Mouse (Mus musculus) inflammation-experienced regulatory T-cells, adult 6 months (primary cell): ENCODE data around the gene Pkp1. TPM values are rescaled to one million over a fixed set of nuclear protein-coding genes. Genes with fewer than 3 reads are reported as not detected.

Source experiments
- ATAC-seq: one replicate; pipeline ENCODE4 v1.8.0; 2017
- polyA plus RNA-seq, 3 experiments: library from polyadenylated mRNA; unstranded; fragments of 100-300 nt; shearing (Covaris generic); gene quantifications; one replicate each; pipeline ENCODE4 v1.2.1; 2017

Pkp1 gene
- polyA plus RNA-seq, 3 experiments from 2014 or later: not detected

GRCm38 (mm10) chr1:135855344-135855687, 63.7 kb downstream of the Pkp1 start:
- ATAC-seq: no peak

DNA sequence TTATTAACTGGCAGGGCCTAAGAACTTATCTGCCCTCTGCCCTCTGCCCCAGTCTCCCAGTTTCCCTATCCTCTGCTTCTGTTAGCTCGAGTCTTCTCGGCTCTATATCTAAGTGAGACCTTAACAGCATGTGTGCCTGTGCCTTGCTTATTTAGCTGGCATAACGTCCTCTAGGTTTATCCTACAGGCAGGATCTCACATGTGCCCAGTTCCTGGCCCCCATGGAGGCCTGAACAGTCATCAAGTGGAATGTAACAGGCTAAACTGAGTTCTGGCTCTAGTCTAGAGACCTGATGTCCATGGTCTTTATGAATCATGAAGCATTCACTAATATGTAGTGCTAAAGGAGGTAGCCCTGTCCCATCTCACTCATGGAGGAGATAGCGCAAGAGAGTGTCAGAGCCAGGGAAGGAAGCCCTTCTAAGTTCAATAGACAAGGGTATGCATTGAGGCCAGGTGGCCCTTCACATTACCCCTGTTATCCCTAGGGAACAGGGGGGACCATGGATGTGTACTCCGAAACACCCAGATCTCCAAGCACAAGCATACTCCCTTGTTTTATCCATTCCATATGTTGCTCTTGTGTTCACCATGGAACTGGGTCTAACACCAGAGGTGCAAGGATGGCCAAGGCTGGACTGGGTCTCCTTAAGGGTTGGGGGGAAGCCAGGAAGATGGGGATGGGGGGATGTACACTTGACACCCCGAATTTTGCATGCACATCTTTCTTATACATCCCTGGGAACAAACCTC, 64.2 kb downstream of the Pkp1 start:
- no peak for ATAC-seq

GRCm38 (mm10) chr1:135853200-135853599, 65.8 kb downstream of the Pkp1 start:
- no peak for ATAC-seq

- no peak for ATAC-seq
Measured at GRCm38 (mm10) chr1:135852044-135852756, 66.8 kb downstream of the Pkp1 start.

DNA sequence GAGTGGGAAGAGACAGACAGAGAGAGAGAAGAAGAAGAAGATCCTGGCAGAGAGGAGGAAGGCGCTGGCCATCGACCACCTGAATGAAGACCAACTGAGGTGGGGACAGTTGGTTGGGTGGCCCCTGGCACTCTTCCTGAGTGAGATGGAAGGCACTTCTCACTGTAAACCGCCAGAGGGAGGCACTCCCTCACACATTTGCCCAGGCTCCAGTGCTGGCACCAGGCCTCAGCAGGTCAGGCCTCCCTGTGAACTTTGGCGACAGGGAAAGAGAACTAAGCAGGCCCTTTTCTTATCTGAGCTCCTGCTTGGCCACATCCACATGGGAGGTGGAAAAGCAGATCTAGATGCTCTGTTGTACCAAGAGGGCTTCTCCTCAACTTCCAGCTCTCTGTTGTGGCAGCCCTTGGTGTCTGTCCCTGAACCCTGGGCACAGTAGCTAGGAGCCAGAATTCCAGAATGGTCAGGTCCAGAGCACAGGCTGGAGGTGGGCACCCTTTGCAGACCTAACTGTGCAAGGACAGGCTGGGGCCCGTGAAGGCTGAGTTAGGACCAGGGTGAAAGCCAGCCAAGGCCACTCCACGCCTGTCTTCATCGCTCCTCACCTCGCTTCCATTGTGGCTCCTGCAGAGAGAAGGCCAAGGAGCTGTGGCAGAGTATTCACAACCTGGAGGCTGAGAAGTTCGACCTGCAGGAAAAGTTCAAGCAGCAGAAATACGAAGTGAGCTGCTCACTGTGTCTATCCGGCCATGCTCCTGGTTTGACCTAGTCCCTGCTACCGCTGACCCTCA, 68.1 kb downstream of the Pkp1 start:
- ATAC-seq: no peak

- ATAC-seq: no peak
Measured at GRCm38 (mm10) chr1:135847611-135848351, 71.2 kb downstream of the Pkp1 start.

- no peak for ATAC-seq
Measured at GRCm38 (mm10) chr1:135847139-135847562, 71.9 kb downstream of the Pkp1 start.

DNA sequence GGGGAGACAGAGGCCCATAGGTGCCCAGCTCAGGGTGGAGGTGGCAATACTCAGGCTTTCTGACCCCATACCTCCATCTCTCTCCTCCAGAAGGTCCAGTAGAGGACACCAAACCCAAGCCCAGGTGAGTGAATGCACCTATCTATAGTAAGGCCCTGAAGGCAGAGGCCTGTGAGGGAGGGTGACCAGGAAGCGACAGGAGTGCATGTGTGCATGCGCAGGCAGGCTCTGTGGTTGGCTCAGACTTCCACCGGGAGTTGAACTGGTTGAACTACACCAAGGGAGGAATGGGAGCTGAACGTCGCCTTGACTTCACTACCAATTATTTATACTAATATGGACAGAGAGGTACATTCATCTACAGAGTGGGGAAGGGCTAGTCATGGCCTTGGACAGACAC, 72.4 kb downstream of the Pkp1 start:
- ATAC-seq: no peak

DNA sequence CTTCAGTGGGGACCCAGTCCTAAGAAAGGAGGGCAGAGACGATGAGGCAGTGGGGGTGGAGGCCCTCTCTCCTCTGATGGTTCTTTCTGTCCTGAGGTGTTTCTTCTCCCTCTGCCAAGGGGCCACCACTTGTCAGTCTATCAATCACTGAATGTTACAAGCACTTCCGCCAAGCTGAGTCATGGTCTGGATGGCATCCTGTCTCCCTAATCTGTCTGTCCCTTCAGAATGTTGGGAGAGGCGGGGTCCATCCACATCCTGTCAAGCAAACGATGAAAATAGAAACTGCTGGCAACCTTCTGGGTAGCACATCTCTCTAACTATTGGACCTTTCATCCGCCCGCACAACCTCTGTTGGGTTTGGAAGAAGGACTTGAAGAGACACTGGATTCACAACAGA, 74.5 kb downstream of the Pkp1 start:
- no peak for ATAC-seq

- ATAC-seq: no peak
Measured at GRCm38 (mm10) chr1:135843519-135844262, 75.3 kb downstream of the Pkp1 start.

- no peak for ATAC-seq
Measured at GRCm38 (mm10) chr1:135840675-135841395, 78.2 kb downstream of the Pkp1 start.

GRCm38 (mm10) chr1:135839065-135839464, 79.9 kb downstream of the Pkp1 start:
- ATAC-seq: no peak

GRCm38 (mm10) chr1:135838626-135839025, 80.4 kb downstream of the Pkp1 start:
- ATAC-seq: no peak

- ATAC-seq: no peak
Measured at GRCm38 (mm10) chr1:135835716-135836483, 83.1 kb downstream of the Pkp1 start, which contains the start of gene Tnnt2. TSS of gene Tnnt2 (plus strand) at chr1:135836354.

- ATAC-seq: no peak
Measured at GRCm38 (mm10) chr1:135834983-135835382, 84.0 kb downstream of the Pkp1 start.

- no peak for ATAC-seq
Measured at GRCm38 (mm10) chr1:135834206-135834859, 84.7 kb downstream of the Pkp1 start.

- ATAC-seq: no peak
Measured at GRCm38 (mm10) chr1:135828918-135829317, 90.1 kb downstream of the Pkp1 start.

- ATAC-seq: no peak
Measured at GRCm38 (mm10) chr1:135821780-135822179, 97.2 kb downstream of the Pkp1 start.
